Mouse (Mus musculus) inflammation-experienced regulatory T-cells, adult 6 months (primary cell): Measurements from ENCODE around the gene Pgghg. TPM values are rescaled to one million over a fixed set of nuclear protein-coding genes. Genes with fewer than 3 reads are reported as not detected.

Experiments used
- ATAC-seq: one replicate; pipeline ENCODE4 v1.8.0; 2017
- polyA plus RNA-seq, 3 experiments: library from polyadenylated mRNA; unstranded; fragments of 100-300 nt; shearing (Covaris generic); gene quantifications; one replicate each; pipeline ENCODE4 v1.2.1; 2017

Gene Pgghg
- polyA plus RNA-seq, 3 experiments from 2014 or later, result 16.6 to 22.5 (median 18.2) TPM

GRCm38 (mm10) chr7:140991117-140991689 lies 50.0 kb downstream of the Pgghg start:
- no peak for ATAC-seq

Other genes starting within 250 kb of the Pgghg start
- gene Olfr541, start 244.1 kb upstream of the Pgghg start, polyA plus RNA-seq, result not detected
- gene Cyp2e1, start 177.7 kb upstream of the Pgghg start, polyA plus RNA-seq, result not detected
- not detected for gene Syce1, start 153.5 kb upstream of the Pgghg start, polyA plus RNA-seq
- gene Zfp941, start 119.2 kb upstream of the Pgghg start, polyA plus RNA-seq, result under 1 TPM in 2 of 3 experiments, not detected in 1; 0.40 TPM
- gene Urah, start 106.4 kb upstream of the Pgghg start, polyA plus RNA-seq, result not detected
- not detected for gene Scgb1c1, start 95.8 kb upstream of the Pgghg start, polyA plus RNA-seq
- not detected for gene Odf3, start 93.6 kb upstream of the Pgghg start, polyA plus RNA-seq
- not detected for gene Gm45785, start 85.1 kb upstream of the Pgghg start, polyA plus RNA-seq
- gene Ric8a, start 84.4 kb upstream of the Pgghg start, polyA plus RNA-seq, result 10 to 100 TPM; 57.0 to 69.1 (median 66.3) TPM
- 10 to 100 TPM; 43.0 to 59.7 (median 53.0) TPM for gene Bet1l, start 83.8 kb upstream of the Pgghg start, polyA plus RNA-seq
- gene Psmd13, start 59.4 kb upstream of the Pgghg start, polyA plus RNA-seq, result 100 to 1,000 TPM in 2 of 3 experiments, 10 to 100 TPM in 1; 98.5 to 206 (median 105) TPM
- 10 to 100 TPM in 2 of 3 experiments, 1 to 10 TPM in 1; 9.1 to 10.8 (median 10.6) TPM for gene Sirt3, start 59.1 kb upstream of the Pgghg start, polyA plus RNA-seq
- not detected for gene Cox8b, start 40.9 kb upstream of the Pgghg start, polyA plus RNA-seq
- gene Nlrp6, start 20.5 kb upstream of the Pgghg start, polyA plus RNA-seq, result not detected
- gene Ifitm5, start 8.9 kb downstream of the Pgghg start, polyA plus RNA-seq, result under 1 TPM in 1 of 3 experiments, not detected in 2; 0.46 TPM
- not detected for gene Gm45717, start 14.5 kb downstream of the Pgghg start, polyA plus RNA-seq
- gene Ifitm2, start 14.6 kb downstream of the Pgghg start, polyA plus RNA-seq, result 10 to 100 TPM; 60.0 to 93.0 (median 74.2) TPM
- 1 to 10 TPM in 1 of 3 experiments, under 1 TPM in 1, not detected in 1; 0.54 to 6.6 TPM for gene Ifitm1, start 25.8 kb downstream of the Pgghg start, polyA plus RNA-seq
- 10 to 100 TPM in 1 of 3 experiments, 1 to 10 TPM in 2; 2.7 to 11.2 (median 3.0) TPM for gene Ifitm3, start 69.4 kb downstream of the Pgghg start, polyA plus RNA-seq
- gene Ifitm6, start 76.5 kb downstream of the Pgghg start, polyA plus RNA-seq, result under 1 TPM in 1 of 3 experiments, not detected in 2; 0.94 TPM
- not detected for gene Gm17387, start 87.7 kb downstream of the Pgghg start, polyA plus RNA-seq
- 10 to 100 TPM; 11.1 to 13.1 (median 12.5) TPM for gene B4galnt4, start 119.7 kb downstream of the Pgghg start, polyA plus RNA-seq
- 100 to 1,000 TPM; 413 to 487 (median 426) TPM for gene Pkp3, start 136.8 kb downstream of the Pgghg start, polyA plus RNA-seq
- 100 to 1,000 TPM; 149 to 208 (median 206) TPM for gene Sigirr, start 159.2 kb downstream of the Pgghg start, polyA plus RNA-seq
- gene Ano9, start 176.4 kb downstream of the Pgghg start, polyA plus RNA-seq, result not detected
- 1 to 10 TPM; 6.2 to 9.3 (median 7.0) TPM for gene Ptdss2, start 181.0 kb downstream of the Pgghg start, polyA plus RNA-seq
- gene Rnh1, start 231.5 kb downstream of the Pgghg start, polyA plus RNA-seq, result 100 to 1,000 TPM; 135 to 147 (median 143) TPM